15 mouse cellular contexts compared by ENCODE assay signal in genomic region chr3:121870726-121871125, GRCm38 (mm10).
"Had no signal": no experiment of that assay in that cellular context is flagged by ENCODE, and none has a peak within 500 bp of the region (broad histone marks: within the 10 kb centered on the region; RNA-seq: fewer than 3 reads in every experiment).

No protein-coding gene starts in this region.

- H3K4me3 ChIP-seq: layer of hippocampus, adult 2 months; left cerebral cortex, adult 2 months; limb, embryonic 12.5 days; megakaryocyte, embryonic 14.5 days; midbrain, embryonic 15.5 days; neural tube, embryonic 12.5 days had no signal

- H3K27me3 ChIP-seq: limb, embryonic 12.5 days; midbrain, embryonic 15.5 days; neural tube, embryonic 12.5 days had no signal

- H3K4me1 ChIP-seq: limb, embryonic 12.5 days; midbrain, embryonic 15.5 days; neural tube, embryonic 12.5 days had no signal

- ATAC-seq: midbrain, embryonic 15.5 days had no signal

- H3K9me3 ChIP-seq: limb, embryonic 12.5 days; midbrain, embryonic 15.5 days; neural tube, embryonic 12.5 days had no signal

- H3K4me2 ChIP-seq: limb, embryonic 12.5 days; lung, embryonic 14.5 days; midbrain, embryonic 11.5 days; midbrain, embryonic 15.5 days; neural tube, embryonic 12.5 days had no signal

- H3K36me3 ChIP-seq: limb, embryonic 12.5 days; midbrain, embryonic 15.5 days; neural tube, embryonic 12.5 days had no signal

- H3K9ac ChIP-seq: limb, embryonic 12.5 days; liver, embryonic 14.5 days; lung, embryonic 14.5 days; midbrain, embryonic 15.5 days; neural tube, embryonic 12.5 days had no signal

- H3K27ac ChIP-seq: kidney, postnatal 0 days; layer of hippocampus, adult 2 months; left cerebral cortex, adult 2 months; limb, embryonic 12.5 days; liver, embryonic 14.5 days; macrophage; midbrain, embryonic 15.5 days; neural tube, embryonic 12.5 days; stomach, postnatal 0 days had no signal

- DNase-seq: kidney, postnatal 4 days; liver; lung, embryonic 14.5 days; lung, postnatal 10 days had no signal
